Mouse (Mus musculus): ENCODE measurements around the gene Ptpn18.

Gene Ptpn18

DNA sequence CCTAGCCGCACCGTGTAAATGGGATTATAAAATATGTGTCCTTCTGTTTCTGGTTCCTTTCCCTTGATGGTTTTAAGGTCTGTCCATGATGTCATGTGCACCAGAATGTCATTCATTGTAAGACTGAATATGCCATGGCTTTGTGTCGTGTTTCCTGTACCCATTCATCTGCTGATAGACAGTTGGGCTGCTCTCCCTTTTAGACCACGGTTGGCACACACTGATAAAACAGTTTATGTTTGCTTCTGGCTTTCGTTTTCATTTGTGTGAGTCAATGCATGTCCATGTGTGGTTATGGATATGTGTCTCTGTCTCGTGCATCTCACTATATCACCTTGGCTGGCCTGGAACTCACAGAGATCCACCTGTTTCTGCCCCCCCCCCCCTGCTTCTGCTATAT lies 5.9 kb downstream of the Ptpn18 start:
- no peak for DNase-seq (ENCODE audit: low spot score)

DNA sequence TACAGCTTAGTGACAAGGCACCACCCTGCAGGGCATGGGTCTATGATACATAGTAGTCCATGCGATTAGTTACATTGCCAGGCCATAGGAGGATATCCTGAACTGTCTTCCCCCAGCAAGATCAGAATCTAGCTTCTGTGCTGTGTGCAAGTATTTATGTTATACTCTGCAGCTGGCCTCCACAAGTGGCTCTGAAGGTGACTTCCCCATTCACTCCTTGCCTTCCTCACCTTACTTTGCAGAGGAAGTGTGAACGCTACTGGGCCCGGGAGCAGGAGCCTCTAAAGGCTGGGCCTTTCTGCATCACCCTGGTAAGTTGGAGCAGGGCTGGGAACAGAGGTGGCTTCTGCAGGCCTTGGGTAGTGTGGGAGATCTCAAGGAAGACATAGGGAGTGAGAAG lies 8.5 kb downstream of the Ptpn18 start:
- DNase-seq (ENCODE audit: low spot score), result no peak

- no peak for DNase-seq (ENCODE audit: low spot score)
These were observed 8.9 kb downstream of the Ptpn18 start for GRCm38 (mm10) chr1:34468500-34468899.

DNA sequence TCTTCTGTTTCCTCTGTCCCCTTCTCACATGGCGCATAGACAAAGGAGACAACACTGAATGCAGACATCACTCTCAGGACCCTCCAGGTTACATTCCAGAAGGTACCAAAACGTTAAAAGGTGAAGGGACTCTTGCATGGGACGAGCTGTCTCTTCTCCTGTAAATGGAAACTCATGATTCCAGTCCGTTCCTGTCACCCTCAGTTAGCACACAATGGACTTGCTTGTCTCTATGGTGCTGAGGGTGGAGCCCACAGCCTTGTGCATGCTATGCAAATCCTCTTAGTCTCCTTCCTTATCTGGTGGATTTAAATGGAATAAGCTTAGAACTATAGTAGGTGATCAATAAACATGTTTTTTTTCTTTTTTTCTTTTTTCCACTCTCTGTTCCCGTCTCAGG lies 10.2 kb downstream of the Ptpn18 start:
- no peak for DNase-seq (ENCODE audit: low spot score)

- no peak for DNase-seq (ENCODE audit: low spot score)
These were observed 13.1 kb downstream of the Ptpn18 start for GRCm38 (mm10) chr1:34472427-34473300.

DNA sequence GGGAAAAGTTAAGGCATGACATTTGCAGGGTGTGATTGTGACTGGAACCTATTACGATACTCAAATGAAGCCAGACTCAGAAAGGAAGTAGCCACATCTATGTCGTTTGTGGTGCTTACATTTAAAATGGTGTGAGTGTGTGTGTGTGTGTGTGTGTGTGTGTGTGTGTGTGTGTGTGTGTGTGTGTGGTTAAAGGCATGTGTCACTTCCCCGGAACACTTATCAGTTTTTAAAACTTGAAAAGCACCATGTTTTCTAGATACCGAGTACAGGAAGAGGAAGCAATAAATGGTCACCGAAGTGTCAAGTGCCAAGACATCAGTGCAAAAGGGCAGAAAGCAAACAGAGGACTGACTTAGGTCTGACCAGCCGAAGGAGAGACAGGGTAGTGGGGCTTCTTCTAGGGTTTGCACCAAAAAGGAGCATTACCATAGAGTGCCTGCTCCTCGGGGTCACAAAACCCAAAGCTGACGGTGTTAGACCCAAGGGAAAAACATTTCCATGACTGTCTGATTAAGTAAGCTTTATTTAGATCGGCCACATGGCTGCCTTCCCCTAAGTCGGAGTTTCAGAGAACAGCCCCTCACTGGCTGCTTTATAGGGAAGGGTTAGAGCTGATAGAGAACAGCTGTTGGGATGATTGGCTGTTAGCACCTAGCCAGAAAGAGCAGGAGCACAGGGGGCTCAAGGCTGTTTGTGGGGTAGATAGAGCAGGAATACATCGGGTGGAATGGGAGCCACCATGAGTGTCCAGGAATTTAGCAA lies 19.5 kb downstream of the Ptpn18 start:
- DNase-seq (ENCODE audit: low spot score), result no peak

GRCm38 (mm10) chr1:34480801-34481200 lies 21.2 kb downstream of the Ptpn18 start:
- no peak for DNase-seq (ENCODE audit: low spot score)

DNA sequence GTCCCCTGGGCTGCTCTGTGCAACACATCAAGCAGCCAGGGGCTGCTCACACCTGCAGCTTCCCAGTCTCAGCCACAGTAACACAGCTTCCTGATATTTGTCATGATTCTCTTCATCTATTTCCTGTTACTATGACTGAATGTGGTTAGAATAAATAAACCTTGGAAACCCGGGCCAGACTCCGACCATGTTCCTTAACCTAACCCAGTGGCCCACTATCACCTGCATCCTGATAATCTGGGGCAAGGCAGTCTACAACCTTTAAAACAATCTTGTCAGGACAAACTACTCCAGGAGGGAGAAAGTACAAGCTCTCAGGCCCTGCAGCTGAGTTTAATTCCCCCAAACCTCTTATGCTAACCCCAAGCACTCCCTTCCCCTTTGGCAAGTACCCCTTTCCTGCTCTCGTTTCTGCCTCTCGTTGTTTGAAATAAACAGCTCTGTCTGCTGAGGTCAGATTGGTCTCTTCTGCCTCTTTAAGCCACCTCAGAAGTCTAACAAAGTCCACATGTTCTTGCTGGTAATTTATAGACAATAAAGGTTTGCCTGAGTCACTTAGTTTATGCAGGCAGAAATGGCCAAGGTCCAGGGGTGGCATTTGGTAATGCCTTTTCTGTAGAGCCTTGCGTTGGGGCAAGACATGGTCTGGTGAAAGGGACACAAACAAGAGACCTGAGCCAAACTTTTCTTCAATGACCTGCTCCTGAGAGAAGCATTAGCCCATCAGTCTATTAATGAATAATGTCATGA lies 22.5 kb downstream of the Ptpn18 start:
- no peak for DNase-seq (ENCODE audit: low spot score)

DNA sequence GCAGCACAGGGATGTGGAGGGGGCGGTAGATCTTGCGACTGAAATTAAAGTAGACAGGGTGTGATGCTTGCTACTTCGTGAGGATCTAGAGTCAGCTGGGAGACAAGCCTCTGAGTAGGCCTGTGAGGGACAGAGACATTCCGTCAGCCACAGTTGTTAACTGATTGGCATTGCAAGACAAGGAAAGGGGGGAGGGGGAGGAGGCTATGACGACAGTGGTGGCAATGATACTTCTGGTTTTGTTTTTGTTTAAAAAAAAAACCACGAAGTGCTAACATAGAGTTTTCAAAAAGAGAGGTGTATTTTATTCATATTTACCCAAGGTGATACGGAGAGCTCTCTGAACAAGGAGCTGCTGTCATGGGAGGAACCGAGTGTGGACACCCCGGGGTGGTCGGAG lies 24.9 kb downstream of the Ptpn18 start:
- no peak for DNase-seq (ENCODE audit: low spot score)

DNA sequence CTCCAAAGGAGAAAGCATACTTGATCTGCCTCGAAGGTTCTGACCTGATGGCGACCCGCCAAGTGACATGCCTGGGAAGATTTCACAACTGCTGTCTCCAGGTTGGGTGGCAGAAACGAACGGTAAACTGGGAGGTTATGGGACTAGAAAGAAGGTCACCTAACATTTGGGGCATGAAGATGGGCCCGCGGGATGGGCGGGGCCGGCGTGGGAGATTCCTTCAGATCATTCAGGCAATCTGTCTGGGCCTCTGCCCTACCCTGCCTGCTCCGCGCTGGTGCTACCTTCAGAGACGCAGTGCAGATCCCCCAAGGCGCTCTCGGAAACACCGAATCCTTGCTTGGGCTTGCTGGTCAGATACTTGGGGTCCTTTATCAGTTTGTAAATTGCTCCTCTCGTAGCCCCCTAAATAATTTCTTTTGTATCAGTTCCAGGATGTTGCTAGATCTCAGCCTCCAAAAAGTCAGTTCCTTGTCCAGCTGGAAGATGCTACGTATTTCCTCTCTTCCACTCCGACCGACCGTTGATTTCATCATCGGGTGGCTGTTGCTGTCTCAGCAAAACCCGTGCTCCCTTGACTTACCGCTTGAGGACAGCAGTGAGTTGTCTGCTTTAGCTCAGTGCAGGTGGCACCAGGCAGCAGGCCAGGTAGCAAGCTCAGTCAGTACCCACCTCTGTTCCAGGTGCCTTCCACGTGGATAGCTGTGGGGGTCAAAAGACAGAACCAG lies 26.1 kb downstream of the Ptpn18 start:
- no peak for DNase-seq (ENCODE audit: low spot score)

DNA sequence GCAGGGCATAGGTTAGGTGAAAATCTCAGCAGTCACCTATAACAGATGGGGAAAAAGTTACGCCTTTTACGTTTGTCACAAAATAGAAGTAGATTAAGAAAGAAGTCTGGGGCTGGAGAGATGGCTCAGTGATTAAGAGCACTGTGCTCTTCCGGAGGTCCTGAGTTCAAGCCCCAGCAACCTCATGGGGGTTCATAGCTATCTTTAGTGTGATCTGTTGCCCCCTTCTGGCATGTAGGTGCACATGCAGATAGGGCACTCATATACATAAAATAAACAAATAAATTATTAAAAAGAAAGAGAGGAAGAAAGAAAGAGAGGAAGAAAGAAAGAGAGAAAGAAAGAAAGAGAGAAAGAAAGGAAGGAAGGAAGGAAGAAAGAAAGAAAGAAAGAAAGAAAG lies 27.8 kb downstream of the Ptpn18 start:
- DNase-seq (ENCODE audit: low spot score), result no peak

DNA sequence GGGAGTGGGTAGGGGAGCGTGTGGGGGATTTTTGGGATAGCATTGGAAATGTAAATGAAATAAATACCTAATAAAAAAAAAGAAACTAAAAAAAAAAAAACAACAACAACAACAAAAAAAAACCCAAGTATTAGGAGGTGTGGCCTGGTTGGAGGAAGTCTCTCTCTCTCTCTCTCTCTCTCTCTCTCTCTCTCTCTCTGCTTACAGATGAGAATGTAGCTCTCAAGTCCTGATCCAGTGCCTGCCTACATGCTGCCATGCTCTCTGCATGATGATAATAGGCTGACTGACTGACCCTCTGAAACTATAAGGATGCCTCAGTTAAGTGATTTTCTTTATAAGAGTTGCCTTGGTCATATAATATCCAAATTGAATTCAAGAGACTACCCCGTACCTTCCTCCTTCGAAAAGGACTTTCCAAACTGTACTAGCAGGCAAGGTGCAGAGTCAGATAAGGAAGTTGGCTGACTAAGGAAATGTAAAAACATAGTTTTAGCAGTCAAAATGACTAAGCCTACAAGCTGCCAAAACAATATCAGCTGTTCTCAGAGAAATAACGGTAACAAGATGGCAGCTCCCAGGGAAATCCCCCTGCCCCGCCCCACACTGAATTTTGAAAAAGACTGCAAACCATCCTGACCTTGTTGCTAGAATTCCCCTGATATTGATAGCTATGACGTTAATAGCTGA lies 30.4 kb downstream of the Ptpn18 start:
- DNase-seq (ENCODE audit: low spot score), result no peak

DNA sequence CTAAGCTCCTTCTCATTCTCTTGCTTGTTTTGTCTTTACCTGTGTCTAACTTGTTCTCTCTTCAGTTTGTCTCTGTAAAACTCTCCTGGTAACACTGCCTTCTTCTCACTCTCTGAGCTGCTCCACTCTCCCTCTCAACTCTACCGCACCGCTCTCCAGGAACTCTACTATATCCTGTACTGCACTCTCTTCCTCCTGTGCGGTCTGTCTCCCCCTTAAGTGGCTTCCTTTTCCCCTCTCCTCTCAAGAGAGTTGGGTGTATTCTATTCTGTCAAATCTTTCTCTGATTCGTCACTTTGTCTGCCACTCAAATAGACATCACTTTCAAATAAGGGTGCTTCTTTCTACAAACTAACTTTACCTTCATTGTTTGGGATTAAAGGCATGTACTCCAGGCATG lies 31.9 kb downstream of the Ptpn18 start:
- no peak for DNase-seq (ENCODE audit: low spot score)

DNA sequence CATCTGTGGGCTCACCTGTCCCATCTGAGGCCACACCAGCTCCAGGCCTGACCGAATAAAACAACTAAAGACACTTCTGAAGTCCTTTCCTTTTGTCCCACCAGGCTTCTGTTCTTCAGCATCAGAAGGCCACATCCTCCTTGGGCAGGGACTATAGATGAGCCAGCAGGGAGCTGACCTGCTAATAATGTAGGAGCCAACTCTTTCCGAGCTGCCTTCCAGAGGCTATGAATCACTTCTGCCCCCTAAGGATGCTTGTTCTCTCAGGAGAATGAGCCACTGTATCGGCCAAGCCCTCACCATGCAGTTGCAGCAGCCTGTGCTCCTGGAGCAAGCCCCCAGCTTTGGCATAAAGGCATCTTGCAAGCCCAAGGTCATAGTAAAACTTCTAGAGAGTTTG lies 43.4 kb downstream of the Ptpn18 start:
- no peak for DNase-seq (ENCODE audit: low spot score)

GRCm38 (mm10) chr1:34505307-34505706 lies 45.7 kb downstream of the Ptpn18 start:
- DNase-seq (ENCODE audit: low spot score), result no peak

GRCm38 (mm10) chr1:34505970-34506551 lies 46.5 kb downstream of the Ptpn18 start:
- DNase-seq (ENCODE audit: low spot score), result no peak

GRCm38 (mm10) chr1:34507986-34508385 lies 48.4 kb downstream of the Ptpn18 start:
- no peak for DNase-seq (ENCODE audit: low spot score)

- no peak for DNase-seq (ENCODE audit: low spot score)
These were observed 51.0 kb downstream of the Ptpn18 start for GRCm38 (mm10) chr1:34510575-34510981.

DNA sequence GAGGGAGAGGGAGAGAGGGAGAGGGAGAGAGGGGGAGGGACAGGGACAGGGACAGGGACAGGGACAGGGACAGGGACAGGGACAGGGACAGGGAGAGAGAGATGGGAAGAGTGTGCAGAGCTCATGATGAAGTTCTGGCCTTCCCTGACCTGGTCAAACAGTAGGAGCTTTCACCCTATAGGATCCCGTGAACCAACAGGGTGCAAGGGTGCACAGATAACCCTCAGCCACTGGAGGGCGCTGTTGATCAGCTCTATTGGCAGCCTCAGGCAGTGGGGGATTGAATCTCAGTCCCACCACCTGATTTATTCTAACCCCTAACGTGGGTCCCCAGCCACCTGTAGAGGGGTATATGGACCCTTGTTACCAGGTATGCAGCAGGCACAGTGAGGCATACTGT lies 51.5 kb downstream of the Ptpn18 start:
- DNase-seq (ENCODE audit: low spot score), result no peak

DNA sequence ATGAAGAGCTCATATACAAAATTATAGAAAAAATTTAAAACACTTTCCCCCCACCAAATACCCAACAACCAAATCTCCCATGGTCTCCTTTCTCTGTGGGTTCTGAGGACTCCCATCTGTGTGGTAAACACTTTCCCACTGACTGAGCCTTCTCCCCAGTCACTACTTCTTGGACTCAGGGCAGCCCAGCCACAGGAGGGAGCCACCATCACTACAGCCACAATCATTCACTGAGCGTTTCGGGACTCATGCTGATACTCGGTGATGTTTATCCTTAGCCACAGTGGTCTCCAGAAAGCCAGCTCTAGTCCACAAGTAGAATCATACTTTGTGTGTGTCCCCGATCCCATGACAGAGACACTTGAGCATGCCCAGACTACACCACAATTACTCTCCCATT lies 53.5 kb downstream of the Ptpn18 start:
- no peak for DNase-seq (ENCODE audit: low spot score)

DNA sequence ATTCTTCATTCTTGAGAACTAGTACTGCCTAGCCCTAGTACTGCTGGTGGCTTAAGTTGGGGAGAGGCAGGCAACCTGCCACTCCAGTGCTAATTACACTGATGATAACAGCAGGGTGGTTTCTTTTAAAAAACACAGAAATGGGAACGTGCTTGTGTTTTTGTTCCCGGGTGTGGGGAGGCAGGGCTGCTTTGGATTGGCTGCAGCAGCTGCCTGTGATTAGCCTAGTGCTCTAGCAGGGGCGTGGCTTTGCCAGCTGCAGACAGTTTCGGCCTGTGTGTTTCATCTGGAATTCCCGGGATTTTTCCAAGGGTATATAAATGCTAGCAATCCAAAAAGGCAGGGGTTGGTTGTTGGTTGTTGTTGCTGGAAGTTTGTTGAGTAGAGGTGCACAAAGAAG lies 57.0 kb downstream of the Ptpn18 start:
- DNase-seq (ENCODE audit: low spot score), result no peak

Data from ovary, postnatal 10 days (tissue).